Mouse (Mus musculus) kidney, embryonic 14.5 days (tissue): ENCODE data around the gene Cfap44. TPM values are rescaled to one million over a fixed set of nuclear protein-coding genes. Genes with fewer than 3 reads are reported as not detected.

ENCODE experiments used
- ATAC-seq: fragments of 200-750 bp; cut with Nextera tagmentation; 2 replicates; pipeline ENCODE4 v1.8.0; 2017; ENCODE audit warnings: moderate number of reproducible peaks, mild to moderate bottlenecking, moderate TSS enrichment, moderate library complexity; ENCODE audit not compliant: low FRiP score, low TSS enrichment
- H3K27ac ChIP-seq: fragments of 300-500 bp; sonication (generic); 2 replicates; pipeline ENCODE4 v1.5.1; 2014; ENCODE audit warnings: low read depth, mild to moderate bottlenecking, low read length, moderate library complexity, mixed read lengths
- H3K27me3 ChIP-seq: fragments of 300-500 bp; sonication (generic); 2 replicates; pipeline ENCODE4 v1.6.1; 2014; ENCODE audit warnings: mild to moderate bottlenecking, low read length; ENCODE audit not compliant: control insufficient read depth, insufficient read depth
- H3K36me3 ChIP-seq: fragments of 300-500 bp; sonication (generic); 2 replicates; pipeline ENCODE4 v1.6.1; 2014; ENCODE audit warnings: low read length, mixed read lengths; ENCODE audit not compliant: control insufficient read depth, insufficient read depth
- H3K4me1 ChIP-seq: fragments of 300-500 bp; sonication (generic); 2 replicates; pipeline ENCODE4 v1.6.1; 2014; ENCODE audit warnings: low read length, mixed read lengths; ENCODE audit not compliant: control insufficient read depth, insufficient read depth
- H3K4me2 ChIP-seq: fragments of 300-500 bp; sonication (generic); replicated peaks from 2 replicates; pipeline ENCODE4 v1.6.1; 2014; ENCODE audit warnings: low read depth, mild to moderate bottlenecking, low read length
- H3K4me3 ChIP-seq: fragments of 300-500 bp; sonication (generic); 2 replicates; pipeline ENCODE4 v1.5.1; 2014; ENCODE audit warnings: mild to moderate bottlenecking, low read length
- H3K9ac ChIP-seq: fragments of 300-500 bp; sonication (generic); 2 replicates; pipeline ENCODE4 v1.6.1; 2014; ENCODE audit warnings: low read depth, mild to moderate bottlenecking, low read length, moderate library complexity
- H3K9me3 ChIP-seq: fragments of 300-500 bp; sonication (generic); 2 replicates; pipeline ENCODE4 v1.6.1; 2016; ENCODE audit warnings: low read length; ENCODE audit not compliant: control insufficient read depth
- WGBS: fragments of 180-500 bp; shearing (Covaris S2); extraction: QIAGEN DNeasy Blood & Tissue Kit; methylation state at CpG from one replicate; pipeline ENCODE4 v1.1.7; 2014; 5-methylcytosine and 5-hydroxymethylcytosine counted together
- polyA plus RNA-seq: library from polyadenylated mRNA; unstranded; fragments of >200 nt; fragmentation: Nextera tagmentation; extraction: Ambion mirVana; gene quantifications from 2 replicates; pipeline ENCODE4 v1.2.1, GENCODE M21; 2014

Gene Cfap44
- polyA plus RNA-seq, 1 experiment from 2014 or later, result 0.46 TPM

GRCm38 (mm10) chr16:44484831-44485230 is 90.2 kb downstream of the Cfap44 start:
- H3K4me2 ChIP-seq, result no peak overlapping the region
- no peaks in the 10 kb centered on the region for H3K9me3 ChIP-seq
- WGBS, result 67% methylated on average over 10 of the region's 10 CpGs
- ATAC-seq, result no peak
- no peak overlapping the region for H3K4me3 ChIP-seq
- no peak overlapping the region for H3K27ac ChIP-seq
- H3K36me3 ChIP-seq, result peaks cover 49% of the 10 kb centered on the region; the same call in 1 of the 2 replicates
- H3K9ac ChIP-seq, result no peak overlapping the region
- H3K4me1 ChIP-seq, result 0 out of 2 replicates have a peak, but pooled peaks cover 3% of the 10 kb centered on the region
- H3K27me3 ChIP-seq, result no peaks in the 10 kb centered on the region

GRCm38 (mm10) chr16:44485691-44486090 is 91.1 kb downstream of the Cfap44 start:
- Histone ChIP-seq H3K4me1 (0 out of 2 replicates have a peak, but pooled peaks cover 3% of the 10 kb centered on the region), H3K9ac (no peak overlapping the region), H3K4me3 (no peak overlapping the region), H3K27ac (no peak overlapping the region), H3K36me3 (peaks cover 58% of the 10 kb centered on the region; the same call in 1 of the 2 replicates), H3K27me3 (no peaks in the 10 kb centered on the region), H3K9me3 (no peaks in the 10 kb centered on the region), H3K4me2 (no peak overlapping the region)
- 86% methylated on average over 8 of the region's 8 CpGs for WGBS
- ATAC-seq, result no peak

DNA sequence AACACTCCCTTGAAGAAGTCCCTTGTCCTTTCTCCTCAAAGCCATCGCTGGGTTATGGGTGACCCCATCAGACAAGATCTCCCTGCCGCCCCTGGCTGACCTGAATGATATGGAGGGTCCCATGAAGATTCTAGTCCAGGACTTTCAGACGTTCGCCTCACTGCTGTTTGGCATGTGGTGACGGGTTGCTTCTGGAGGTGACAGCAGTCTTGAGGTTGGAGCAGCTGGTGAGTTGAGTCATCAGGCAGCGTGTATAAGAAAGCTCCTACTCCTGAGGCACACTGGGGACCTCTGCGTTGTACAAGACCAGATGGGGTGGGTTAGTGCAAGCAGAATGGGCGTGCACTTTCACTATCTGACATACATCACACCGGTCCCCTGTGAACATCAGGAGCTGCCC is 92.0 kb downstream of the Cfap44 start:
- 87% methylated on average over 9 of the region's 9 CpGs for WGBS
- no peaks in the 10 kb centered on the region for H3K9me3 ChIP-seq
- H3K27me3 ChIP-seq, result no peaks in the 10 kb centered on the region
- H3K4me3 ChIP-seq, result no peak overlapping the region
- peaks cover 67% of the 10 kb centered on the region; the same call in 1 of the 2 replicates for H3K36me3 ChIP-seq
- ATAC-seq, result no peak
- H3K4me2 ChIP-seq, result no peak overlapping the region
- H3K4me1 ChIP-seq, result no peaks in the 10 kb centered on the region
- no peak overlapping the region for H3K27ac ChIP-seq
- no peak overlapping the region for H3K9ac ChIP-seq

DNA sequence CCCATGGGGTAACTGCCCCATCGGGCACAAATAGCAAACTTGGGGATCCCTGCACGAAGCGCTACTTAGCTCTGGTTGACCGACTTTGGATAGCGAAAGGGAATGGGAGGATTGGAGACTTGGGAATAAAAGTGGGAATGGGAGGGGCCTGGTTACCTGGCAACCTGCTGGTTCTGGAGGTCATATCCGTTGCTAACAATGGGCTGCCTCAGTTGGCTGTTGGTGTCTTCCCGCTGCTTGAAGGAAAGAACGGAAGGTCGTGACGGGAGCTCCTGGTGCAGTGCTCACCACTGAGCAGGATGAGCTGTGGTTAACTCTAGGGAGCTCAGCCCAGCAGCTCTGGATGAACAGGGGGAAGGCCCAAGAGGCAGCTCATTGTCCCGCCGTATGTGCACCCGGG is 92.6 kb downstream of the Cfap44 start:
- ATAC-seq, result no peak
- 85% methylated on average over 13 of the region's 13 CpGs for WGBS
- H3K4me2 ChIP-seq, result no peak overlapping the region
- no peaks in the 10 kb centered on the region for H3K4me1 ChIP-seq
- H3K9me3 ChIP-seq, result no peaks in the 10 kb centered on the region
- no peak overlapping the region for H3K27ac ChIP-seq
- H3K36me3 ChIP-seq, result peaks cover 73% of the 10 kb centered on the region; the same call in 1 of the 2 replicates
- no peak overlapping the region for H3K4me3 ChIP-seq
- H3K9ac ChIP-seq, result no peak overlapping the region
- no peaks in the 10 kb centered on the region for H3K27me3 ChIP-seq

DNA sequence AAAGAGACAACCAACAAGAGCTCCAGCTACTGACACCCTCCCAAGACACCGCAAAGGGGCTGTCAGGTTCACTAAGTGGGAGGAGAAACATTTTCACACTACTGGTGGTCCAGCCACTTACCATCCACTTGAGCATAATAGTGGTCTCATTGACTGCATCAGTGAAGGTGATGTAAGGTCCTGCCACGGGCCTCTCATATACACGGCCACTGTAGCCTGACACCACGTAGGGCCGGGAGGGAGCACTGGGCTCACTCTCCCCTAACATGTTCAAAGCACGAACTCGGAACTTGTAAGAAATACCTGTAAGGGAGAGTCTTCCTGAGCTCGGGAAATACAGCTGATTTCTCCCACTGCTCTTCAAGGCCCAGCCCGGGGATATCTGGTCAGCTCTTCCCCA is 96.5 kb downstream of the Cfap44 start:
- Histone ChIP-seq H3K36me3 (peaks cover 87% of the 10 kb centered on the region), H3K27ac (no peak overlapping the region), H3K4me2 (no peak overlapping the region), H3K4me3 (no peak overlapping the region), H3K27me3 (no peaks in the 10 kb centered on the region), H3K9ac (no peak overlapping the region), H3K9me3 (no peaks in the 10 kb centered on the region), H3K4me1 (peaks cover 8% of the 10 kb centered on the region)
- ATAC-seq, result no peak
- WGBS, result 86% methylated on average over 9 of the region's 9 CpGs

GRCm38 (mm10) chr16:44492151-44492550 is 97.6 kb downstream of the Cfap44 start:
- H3K27ac ChIP-seq, result no peak overlapping the region
- no peak for ATAC-seq
- H3K9me3 ChIP-seq, result no peaks in the 10 kb centered on the region
- H3K36me3 ChIP-seq, result peaks cover 83% of the 10 kb centered on the region
- H3K9ac ChIP-seq, result no peak overlapping the region
- no peak overlapping the region for H3K4me2 ChIP-seq
- H3K4me1 ChIP-seq, result peaks cover 8% of the 10 kb centered on the region
- no peaks in the 10 kb centered on the region for H3K27me3 ChIP-seq
- 92% methylated on average over 6 of the region's 6 CpGs for WGBS
- H3K4me3 ChIP-seq, result no peak overlapping the region

- peaks cover 8% of the 10 kb centered on the region for H3K4me1 ChIP-seq
- H3K9ac ChIP-seq, result no peak overlapping the region
- H3K9me3 ChIP-seq, result no peaks in the 10 kb centered on the region
- no peak for ATAC-seq
- H3K27ac ChIP-seq, result no peak overlapping the region
- H3K4me3 ChIP-seq, result no peak overlapping the region
- H3K36me3 ChIP-seq, result peaks cover 83% of the 10 kb centered on the region
- WGBS, result 85% methylated on average over 9 of the region's 9 CpGs
- H3K4me2 ChIP-seq, result no peak overlapping the region
- H3K27me3 ChIP-seq, result no peaks in the 10 kb centered on the region
These were observed 98.1 kb downstream of the Cfap44 start for GRCm38 (mm10) chr16:44492706-44493105.

DNA sequence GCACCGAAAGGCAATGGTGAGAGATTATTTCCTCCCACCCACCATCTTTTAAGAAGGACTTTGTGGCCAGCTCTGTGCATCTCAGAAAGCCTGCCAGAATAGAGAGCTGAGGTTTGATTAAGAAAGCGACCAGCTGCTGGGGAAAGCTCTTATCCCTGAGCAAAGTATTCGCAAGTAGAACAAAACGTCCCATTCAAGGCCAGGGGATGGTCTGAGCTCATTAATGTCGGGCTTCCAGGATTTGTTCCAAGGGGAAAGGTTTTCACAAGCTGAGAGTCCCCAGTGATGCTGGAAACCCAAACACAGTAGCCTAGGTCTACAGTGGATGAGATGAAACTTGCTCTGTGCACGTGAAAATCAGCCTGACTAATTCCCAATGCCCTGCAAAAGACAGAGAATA is 99.3 kb downstream of the Cfap44 start:
- H3K9me3 ChIP-seq, result no peaks in the 10 kb centered on the region
- no peak overlapping the region for H3K4me3 ChIP-seq
- H3K4me2 ChIP-seq, result no peak overlapping the region
- WGBS, result 38% methylated on average over 6 of the region's 6 CpGs
- H3K36me3 ChIP-seq, result peaks cover 83% of the 10 kb centered on the region
- H3K27me3 ChIP-seq, result no peaks in the 10 kb centered on the region
- no peak for ATAC-seq
- H3K27ac ChIP-seq, result peak overlapping the region; percentile 77; the same call in 1 of the 2 replicates
- peaks cover 8% of the 10 kb centered on the region for H3K4me1 ChIP-seq
- no peak overlapping the region for H3K9ac ChIP-seq

GRCm38 (mm10) chr16:44494441-44495108 is 100.0 kb downstream of the Cfap44 start:
- Histone ChIP-seq H3K4me3 (no peak overlapping the region), H3K4me2 (no peak overlapping the region), H3K27me3 (no peaks in the 10 kb centered on the region), H3K9me3 (no peaks in the 10 kb centered on the region), H3K9ac (no peak overlapping the region), H3K4me1 (peaks cover 8% of the 10 kb centered on the region), H3K27ac (peak overlapping the region; percentile 77; the same call in 1 of the 2 replicates), H3K36me3 (peaks cover 83% of the 10 kb centered on the region)
- 18% methylated on average over 8 of the region's 8 CpGs for WGBS
- peak; percentile 83 for ATAC-seq
